Mouse (Mus musculus) kidney, postnatal 14 days (tissue): ENCODE measurements around the gene Mindy4b-ps.
A peak's percentile ranks its signal among the peaks of the same experiment; 100 is the strongest.

Experiments
- DNase-seq: peaks from one replicate; pipeline ENCODE4 v3.0.0; 2022; ENCODE audit warnings: mixed read lengths

Gene Mindy4b-ps

GRCm38 (mm10) chr3:58784219-58785092, 37.7 kb downstream of the Mindy4b-ps start:
- DNase-seq, result peak; percentile 39

DNA sequence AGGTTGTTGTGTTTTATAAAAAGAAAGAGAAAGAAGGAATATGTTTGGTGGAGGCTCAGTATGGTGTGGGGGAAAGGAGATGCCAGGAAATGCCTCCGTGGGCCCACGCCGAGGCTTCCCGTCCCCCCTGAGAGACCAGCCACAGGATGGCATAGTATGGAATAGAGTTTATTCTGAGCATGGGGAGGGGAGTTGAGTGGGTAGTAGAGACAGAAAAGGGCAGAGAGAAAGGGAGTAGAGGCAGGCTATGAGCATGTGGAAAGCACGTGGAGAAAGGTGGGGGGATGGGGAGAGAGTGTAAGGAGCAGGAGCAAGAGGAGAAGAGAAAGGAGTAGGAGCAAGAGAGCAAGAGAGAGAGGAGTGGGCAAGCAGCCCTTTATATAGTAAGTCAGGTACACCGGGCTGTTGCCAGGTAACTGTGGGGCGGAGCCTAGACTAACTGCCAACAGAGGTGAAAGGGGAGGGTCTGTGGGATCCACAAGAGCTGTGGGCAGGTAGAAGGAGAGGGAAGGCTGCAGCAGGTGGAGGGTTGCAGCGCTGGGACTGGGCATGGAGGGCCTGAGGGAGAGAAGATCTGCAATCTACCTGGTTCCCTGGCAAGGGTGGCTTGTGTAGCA, 38.4 kb downstream of the Mindy4b-ps start:
- DNase-seq, result peak; percentile 23

- DNase-seq, result no peak
Observed at GRCm38 (mm10) chr3:58756429-58756828, 65.7 kb downstream of the Mindy4b-ps start.

- no peak for DNase-seq
Observed at GRCm38 (mm10) chr3:58755769-58756168, 66.3 kb downstream of the Mindy4b-ps start.

- no peak for DNase-seq
Observed at GRCm38 (mm10) chr3:58754361-58754760, 67.8 kb downstream of the Mindy4b-ps start.

GRCm38 (mm10) chr3:58751818-58752620, 70.1 kb downstream of the Mindy4b-ps start:
- no peak for DNase-seq

- no peak for DNase-seq
Observed at GRCm38 (mm10) chr3:58748724-58749123, 73.4 kb downstream of the Mindy4b-ps start.

DNA sequence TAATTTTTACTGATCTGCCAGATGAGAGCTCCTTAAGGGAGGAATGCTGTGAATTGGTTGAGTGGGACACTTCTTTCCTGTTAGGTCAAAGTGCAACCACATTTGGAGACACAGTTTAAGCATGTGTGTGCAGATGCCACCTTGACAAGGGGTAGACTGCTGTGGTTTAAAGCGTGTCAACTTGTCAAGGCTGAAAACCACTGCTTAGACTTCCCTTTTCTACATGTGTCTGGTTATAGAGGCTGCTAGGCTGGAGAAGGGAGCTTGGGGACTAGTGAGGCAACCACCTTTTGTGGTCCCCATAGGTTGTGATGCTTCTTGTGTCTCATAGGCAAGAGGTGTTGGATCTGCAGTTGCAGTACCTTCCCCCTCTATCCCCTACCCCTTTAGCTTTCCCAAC, 74.2 kb downstream of the Mindy4b-ps start:
- DNase-seq, result no peak

DNA sequence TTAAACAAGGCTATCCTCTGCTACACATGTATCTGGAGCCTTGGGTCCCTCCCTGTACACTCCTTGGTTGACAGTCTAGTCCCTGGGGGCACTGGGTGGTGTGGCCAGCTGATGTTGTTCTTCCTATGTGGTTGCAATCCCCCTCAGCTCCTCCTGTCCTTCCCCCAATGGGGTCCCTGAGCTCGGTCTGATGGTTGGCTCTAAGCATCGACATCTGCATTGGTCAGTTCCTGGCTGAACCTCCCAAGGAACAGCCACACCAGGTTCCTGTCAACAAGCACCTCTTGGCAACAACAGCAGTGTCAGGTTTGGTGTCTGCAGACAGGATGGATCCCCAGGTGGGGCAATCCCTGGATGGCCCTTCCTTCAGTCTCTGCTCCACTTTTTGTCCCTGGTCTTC, 82.6 kb downstream of the Mindy4b-ps start:
- DNase-seq, result no peak
